Mouse (Mus musculus): ENCODE results near the gene Map3k5.

GRCm38 (mm10) chr10:20184326-20184725 lies 250.1 kb downstream of the Map3k5 start:
- TF ChIP-seq CTCF (IDR thresholded peaks at IDR 0.05; ENCODE audit: control insufficient read depth, insufficient read depth, insufficient replicate concordance, low read depth, low read length) (no peak), POLR2A (IDR thresholded peaks at IDR 0.05; ENCODE audit: control insufficient read depth, low read depth, low read length) (no peak)

All from testis, adult 2 months (tissue).